Mouse (Mus musculus): ENCODE results near the gene Trib2. TPM values are rescaled to one million over a fixed set of nuclear protein-coding genes. Genes with fewer than 3 reads are reported as not detected.
A peak's percentile ranks its signal among the peaks of the same experiment; 100 is the strongest.

Trib2 gene
- 10 to 100 TPM; 50.1 to 52.9 TPM for total RNA-seq (2021)
- long read RNA-seq, experiment 1, full-length matches to known transcripts = 40 of 57 reads
- long read RNA-seq, experiment 1, partial matches to known transcripts = 11 of 57 reads
- long read RNA-seq, experiment 1, other reads (novel, unspliced or antisense) = 6 of 57 reads
- long read RNA-seq, experiment 2, full-length matches to known transcripts = 33 of 50 reads
- long read RNA-seq, experiment 2, partial matches to known transcripts = 7 of 50 reads
- long read RNA-seq, experiment 2, other reads (novel, unspliced or antisense) = 10 of 50 reads

DNA sequence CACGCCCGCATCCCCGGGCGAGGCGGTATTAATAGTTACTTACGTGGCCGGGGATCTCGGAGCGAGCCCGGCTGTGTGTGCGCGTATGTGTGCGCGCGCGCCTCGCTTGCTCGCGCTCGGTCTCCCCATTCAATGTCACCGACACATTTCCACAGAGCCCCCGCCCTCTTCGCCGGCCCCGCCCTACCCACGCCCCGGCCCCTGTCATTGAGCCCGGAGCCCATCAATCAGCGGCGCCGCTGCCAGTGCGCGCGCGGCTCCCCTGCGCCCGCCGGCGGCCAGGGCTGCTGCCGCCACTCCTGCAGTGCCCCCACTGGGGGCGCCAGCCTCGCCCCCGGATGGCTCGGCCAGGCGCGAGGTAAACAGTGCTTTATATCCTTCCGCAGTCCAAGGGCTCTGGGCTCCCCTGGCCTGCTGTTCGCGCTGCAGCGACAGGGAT, at the start of gene Trib2:
Trib2 (minus strand) TSS at position 183 of the 439 bp plus-strand sequence.
- DNase-seq (ENCODE audit: low spot score in 2 of 2) = peak; percentile 81 to 94

DNA sequence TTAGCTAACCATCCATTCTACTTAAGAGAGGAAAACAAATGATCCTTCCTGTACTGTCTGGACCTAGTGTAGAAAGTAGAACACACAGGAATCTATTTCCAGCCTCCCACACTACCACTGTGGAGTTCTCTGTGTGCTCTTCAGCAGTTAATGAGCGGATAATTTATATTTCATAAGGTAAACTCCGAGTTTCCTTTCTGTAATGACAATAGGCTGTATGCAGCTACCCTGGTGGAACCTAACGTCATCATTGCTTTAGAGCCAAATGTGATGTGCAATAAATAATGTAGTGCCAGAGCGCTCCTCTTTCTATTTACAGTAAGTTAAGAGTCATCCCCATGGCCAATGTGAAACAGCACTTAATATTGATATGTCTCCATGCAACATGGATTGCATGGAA, 41.3 kb upstream of the Trib2 start:
- DNase-seq (ENCODE audit: low spot score in 2 of 2) = no peak

DNA sequence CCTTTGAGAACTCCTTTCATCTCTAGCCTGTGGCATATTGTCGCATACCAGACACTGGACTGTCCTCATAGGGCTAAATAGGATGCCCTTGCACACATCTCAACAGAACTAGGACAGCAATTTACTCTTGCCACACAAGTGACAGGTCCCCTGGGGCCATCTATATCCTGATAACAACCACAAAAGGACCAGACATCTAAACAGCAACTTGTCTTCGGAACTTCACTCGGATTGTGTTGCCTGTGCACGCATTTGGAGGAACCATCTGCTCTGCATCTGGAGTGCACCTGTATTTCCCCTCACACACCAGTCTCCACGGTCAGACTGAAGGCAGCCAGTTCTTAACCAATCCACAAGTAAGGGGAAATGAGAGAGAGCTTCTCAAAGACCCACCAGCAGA, 39.2 kb upstream of the Trib2 start:
- DNase-seq (ENCODE audit: low spot score in 2 of 2) = no peak

DNA sequence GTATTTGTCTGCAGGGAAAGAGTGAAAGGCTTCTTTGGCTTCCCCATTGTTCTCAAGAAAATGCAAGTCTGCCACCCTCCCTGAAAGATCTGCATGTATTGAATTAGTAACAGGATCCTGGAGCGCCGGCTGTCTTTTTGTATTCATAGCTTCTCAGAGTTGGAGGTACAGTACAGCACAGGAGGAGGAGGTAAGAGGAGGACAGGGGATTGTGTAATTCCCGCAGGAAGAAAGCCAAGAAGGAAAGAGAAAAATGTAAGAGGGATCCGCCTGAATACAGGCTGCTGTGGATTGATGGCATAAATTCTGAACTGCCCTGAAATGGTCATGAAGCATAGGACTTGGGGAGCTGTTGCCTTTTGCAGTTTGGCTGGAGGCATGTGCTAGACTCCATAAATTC, 36.1 kb upstream of the Trib2 start:
- DNase-seq (ENCODE audit: low spot score in 2 of 2) = peak; percentile 48 to 61

DNA sequence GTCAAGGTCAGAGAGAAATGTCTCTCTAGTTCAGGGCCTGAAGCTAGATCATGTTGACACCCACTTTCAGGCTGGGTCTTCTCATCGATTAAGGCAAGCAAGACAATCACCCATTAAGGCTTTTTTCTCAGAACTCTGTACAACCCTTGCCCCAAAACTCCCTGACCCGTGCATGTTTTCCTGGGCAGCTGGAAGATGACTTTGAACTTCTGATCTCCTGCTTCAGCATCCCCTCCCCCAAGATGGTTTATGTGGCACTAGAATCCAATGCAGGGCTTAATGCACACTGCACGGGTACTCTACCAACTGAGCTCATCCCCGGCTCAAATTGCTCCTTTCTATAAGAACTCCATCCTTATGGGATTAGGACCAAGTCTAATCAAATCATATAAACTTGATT, 35.3 kb upstream of the Trib2 start:
- DNase-seq (ENCODE audit: low spot score in 2 of 2) = no peak

DNA sequence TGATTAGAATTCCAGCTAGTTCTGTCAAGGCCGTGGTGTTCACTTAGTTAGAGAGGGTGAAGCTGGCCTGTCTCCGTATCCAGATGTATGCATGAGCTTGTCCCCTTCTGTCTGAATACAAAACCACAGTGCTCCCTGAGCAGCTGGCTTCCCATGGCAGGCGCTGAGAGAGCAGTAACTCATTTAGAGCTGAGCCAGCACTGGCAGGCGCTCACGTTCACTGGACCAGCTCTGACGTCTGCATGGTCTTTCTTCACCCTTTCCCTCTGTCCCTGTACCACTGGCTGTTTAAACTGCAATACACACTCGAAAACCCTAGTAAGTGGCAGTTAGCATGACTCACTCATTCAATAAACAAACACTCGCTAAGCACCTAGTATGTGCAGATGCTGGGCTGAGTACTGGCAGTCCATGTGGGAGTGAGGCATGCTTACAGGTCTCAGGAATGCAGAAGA, 33.7 kb upstream of the Trib2 start:
- no peak for DNase-seq (ENCODE audit: low spot score in 2 of 2)

DNA sequence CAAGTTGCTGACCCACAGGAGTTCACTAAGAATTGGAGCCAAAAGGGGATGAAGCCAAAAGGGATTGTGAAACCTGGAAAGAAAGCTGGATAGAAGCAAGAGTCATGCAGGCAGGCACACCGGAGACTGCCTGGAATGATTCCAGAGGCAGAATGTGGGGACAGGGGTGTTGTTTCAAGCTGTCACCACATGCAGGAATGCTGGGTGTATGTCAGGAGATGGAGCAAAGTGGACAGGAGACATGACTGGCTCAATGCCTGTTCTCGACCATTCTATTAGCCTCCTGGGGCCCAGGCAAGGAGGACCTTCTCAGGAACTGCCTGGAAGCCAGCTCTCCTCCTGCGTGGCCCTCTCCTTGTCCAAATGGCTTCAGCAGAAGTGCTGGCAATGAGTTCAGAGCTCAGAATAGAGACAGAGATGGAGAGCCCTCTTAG, 33.2 kb upstream of the Trib2 start:
- DNase-seq (ENCODE audit: low spot score in 2 of 2) = no peak

DNA sequence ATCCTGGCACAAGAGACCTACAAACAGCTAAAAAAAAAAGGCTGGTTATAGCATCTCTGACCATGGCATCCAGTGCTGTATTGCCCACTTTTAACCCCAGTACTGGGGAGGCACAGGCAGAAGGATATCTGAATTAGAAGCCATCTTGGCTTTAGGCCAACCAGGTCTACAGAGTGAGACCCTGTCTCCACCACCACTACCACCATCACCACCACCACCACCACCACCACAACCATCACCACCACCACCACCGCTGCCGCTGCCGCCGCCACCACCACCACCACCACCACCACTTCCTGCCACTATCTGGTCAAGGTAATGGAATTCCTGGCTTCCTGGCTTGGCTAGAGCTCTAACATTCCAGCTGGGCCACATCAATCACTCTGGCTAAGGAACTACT, 31.7 kb upstream of the Trib2 start:
- DNase-seq (ENCODE audit: low spot score in 2 of 2) = no peak

DNA sequence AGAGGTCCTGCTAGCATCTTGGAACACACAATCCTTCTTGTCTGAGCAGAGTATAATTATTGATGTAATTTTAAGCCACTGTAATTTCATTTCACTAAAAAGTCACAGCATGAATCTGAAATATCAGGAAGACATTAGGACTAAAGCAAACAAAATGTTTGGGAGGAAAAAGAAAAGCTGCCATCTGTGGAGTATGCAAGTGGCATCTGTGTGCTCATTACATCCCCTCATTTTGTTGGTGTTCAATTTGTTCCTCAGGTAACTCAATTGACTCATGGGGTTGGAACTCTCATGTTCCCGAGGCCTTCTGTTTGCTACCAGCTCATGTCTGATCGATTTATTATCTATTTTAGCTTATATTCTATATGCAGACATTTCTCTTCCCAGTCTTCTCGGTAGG, 28.0 kb upstream of the Trib2 start:
- no peak for DNase-seq (ENCODE audit: low spot score in 2 of 2)

DNA sequence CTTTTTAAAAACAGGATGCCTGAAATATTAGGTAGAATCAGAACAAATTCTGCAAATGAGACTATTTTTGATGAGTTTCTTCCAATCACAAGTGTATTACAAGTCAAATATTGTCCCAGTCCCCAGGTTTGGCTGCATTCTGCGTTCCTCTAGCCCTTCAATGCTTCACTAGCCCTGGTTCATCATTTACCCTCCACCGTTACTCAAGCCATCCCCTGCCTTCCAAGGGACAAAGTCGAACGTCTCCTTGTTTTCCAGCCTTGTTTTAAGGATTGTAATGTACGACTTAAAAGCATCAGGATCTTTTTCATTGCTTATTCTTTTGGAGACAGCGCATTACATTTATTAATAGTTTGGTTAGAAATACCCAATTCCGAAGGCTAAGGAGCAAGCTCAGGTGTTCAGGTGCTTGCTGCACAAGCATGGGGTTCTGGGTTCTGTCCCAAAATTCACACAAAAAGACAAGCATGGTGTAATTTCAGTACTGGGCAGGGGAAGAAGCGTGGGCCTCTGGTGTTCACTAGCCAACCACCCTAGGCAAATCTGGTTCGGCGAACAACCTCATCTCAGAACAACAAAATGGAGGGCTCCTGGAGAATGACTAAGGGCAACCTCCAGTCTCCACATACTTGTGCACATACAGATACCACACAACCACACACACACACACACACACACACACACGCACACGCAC, 24.3 kb upstream of the Trib2 start:
- DNase-seq (ENCODE audit: low spot score in 2 of 2) = no peak

DNA sequence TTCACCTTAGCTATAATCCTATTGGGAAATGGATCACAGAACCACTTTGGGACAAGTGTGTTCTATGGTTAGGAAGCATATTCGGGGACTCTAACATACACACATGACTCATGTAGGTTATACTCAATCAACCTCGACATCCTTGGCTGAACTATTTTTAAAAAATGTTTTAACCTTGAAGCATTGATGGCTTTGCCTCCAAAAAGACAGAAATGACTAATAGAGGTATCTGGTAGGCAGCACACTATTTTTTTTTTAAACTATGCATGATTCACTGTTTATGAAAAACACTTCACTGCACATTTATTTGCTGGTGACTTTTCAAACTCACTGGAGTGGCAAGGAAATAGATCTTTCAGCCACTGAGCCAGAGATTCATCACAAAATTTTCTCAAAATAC, 21.5 kb upstream of the Trib2 start:
- no peak for DNase-seq (ENCODE audit: low spot score in 2 of 2)

DNA sequence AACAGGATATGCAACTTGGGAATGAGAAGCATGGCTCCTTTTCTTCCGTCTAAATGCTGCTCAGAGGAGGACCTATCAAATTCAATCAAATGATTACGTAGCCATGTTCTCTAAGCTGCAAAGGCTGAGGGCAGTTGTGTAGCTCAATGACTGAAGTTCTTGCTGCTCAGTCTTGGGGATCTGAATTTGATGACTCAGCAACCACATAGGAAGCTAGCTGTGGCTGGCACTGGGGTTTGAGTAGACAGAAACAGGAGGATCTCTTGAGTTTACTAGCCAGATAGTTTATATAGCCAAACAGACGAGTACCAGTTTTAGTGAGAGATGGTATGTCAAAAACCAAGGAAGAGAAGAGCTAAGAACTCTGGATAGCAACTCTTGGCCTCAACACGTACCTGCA, 20.8 kb upstream of the Trib2 start:
- no peak for DNase-seq (ENCODE audit: low spot score in 2 of 2)

DNA sequence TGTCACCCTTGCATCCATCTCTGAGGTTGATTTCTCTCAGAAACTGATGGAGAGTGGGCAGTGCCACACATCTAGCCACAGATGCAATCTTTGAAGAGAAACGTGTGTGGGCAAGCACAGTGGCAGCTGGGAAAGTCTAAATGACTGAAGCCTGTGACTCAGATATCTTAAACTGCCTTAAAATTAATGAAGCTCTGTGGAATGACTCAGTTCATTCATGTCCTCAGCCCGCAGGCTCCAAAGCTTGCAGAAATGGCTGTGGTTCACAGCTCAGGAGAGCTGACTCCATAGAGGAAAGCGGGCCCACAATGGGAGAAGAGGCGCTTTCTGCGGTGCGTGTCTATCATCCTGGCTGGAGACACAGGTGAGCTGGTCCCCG, 15.9 kb upstream of the Trib2 start:
- peak; percentile 55 to 60 for DNase-seq (ENCODE audit: low spot score in 2 of 2)

DNA sequence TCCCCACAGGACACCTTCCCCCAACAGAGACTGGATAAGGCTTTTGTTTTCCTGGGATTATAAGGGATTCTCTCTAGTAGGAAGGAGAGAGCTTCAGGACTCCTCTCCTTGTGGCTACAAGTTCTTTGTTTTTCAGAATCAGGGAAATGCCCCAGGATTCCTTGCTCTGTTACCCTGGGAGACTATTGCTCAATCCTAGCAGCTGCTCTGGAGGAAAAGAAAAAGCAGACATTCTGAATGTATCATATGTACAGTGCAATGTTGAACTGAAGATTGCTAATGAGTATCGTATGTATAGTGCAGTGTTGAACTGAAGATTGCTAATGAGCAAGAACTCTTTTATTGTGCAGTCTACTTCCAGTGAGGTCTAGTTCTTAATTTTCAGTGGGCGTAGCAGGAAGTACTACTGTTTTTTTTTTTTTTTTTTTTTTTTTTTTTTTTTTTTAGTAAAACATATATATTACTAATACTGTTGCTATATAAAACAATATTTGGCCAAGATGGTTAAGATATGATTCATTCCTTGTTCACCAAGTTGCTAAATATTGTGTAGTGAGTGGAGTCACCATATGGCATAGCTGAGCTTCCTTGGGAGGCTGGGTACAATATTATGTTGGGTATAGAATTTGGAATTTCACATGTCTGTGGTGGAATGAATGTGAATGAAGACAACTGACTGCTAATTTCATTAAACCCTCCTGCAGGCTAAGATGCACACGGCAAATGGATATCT, 15.4 kb upstream of the Trib2 start:
- DNase-seq (ENCODE audit: low spot score in 2 of 2) = no peak

DNA sequence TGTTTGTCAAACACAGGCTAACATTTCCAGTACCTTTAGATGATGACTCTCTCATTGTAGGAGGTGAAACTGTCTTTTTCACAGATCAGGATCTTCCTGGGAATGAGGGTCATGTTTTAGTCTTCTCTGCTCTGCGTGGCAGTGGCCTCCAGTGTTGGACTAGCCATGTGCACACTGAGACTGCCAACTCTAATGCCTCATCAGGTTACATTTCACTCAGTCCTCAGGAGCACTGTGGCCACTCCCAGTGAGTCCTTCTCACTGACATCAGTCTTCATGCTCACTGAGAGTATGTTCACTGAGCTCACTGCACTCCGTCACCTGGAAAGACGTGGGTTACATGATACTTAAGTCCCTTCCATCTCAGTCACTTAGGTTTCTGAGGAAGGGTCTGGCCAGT, 14.0 kb upstream of the Trib2 start:
- DNase-seq (ENCODE audit: low spot score in 2 of 2) = no peak

DNA sequence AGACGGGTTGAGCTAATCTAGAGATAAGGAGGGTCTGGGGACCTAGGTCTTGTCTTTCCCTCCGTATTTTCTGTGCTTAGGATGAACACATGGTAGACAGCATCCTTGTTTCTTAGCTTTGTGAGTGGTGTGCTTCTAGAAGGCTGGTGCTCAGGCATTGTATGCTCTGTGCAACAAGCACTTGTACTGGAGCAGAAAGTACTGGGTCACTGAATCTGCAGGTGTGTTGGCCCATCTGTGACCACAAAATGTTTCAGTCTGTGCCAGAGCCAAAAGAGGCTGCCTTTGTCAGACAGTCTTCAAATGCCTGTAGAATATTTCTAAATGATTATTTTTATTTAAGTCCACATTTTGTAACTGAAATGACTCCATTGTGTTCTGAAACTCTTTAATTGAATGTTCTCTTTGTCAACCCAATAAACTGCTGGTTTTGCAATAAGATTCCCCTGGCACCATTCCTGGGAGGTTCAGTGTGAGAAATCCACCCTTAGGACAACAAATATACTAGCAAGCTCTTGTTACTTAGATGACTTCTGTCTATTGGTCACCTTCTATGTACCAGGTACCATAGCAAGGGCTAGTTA, 12.2 kb upstream of the Trib2 start:
- no peak for DNase-seq (ENCODE audit: low spot score in 2 of 2)

DNA sequence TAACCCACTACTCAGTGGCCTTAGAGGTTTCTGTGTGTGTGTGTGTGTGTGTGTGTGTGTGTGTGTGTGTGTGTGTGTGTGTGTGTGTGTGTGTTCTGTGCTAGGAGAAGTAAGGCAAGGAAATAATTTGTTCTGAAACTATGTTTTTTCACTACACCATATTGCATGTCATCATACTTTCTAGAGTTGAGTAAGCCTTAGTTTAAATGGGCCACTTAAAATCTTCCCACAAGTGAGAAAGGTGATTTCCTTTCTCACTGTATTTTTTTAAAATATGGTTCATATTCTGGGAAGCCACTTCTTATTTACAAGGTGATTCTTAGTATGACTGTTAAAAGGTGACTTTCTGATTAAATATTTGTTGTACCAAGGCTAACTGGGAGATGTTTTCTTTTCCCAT, 4.3 kb upstream of the Trib2 start:
- DNase-seq (ENCODE audit: low spot score in 2 of 2) = no peak

DNA sequence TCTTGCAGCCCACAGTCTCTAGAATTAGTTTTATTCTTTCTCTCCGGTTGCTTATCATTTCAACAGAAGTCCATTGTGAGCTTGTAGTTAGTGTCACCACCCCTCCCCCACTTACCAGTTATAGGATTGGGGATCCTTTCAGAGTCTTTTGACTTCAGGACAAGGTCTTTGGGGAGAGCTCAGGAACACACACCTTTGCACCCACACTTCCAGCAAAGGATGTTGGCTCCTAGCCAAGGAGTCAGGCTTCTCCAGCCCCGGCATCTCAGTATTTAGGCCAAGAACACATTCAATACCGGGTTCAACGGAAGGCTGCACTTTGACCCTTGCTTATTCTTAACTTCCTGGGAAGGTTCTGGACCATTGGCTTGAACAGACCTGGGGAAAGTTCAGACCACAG, 643 bp upstream of the Trib2 start:
- peak in 1 of 2 experiments; percentile 20 for DNase-seq (ENCODE audit: low spot score in 2 of 2)

DNA sequence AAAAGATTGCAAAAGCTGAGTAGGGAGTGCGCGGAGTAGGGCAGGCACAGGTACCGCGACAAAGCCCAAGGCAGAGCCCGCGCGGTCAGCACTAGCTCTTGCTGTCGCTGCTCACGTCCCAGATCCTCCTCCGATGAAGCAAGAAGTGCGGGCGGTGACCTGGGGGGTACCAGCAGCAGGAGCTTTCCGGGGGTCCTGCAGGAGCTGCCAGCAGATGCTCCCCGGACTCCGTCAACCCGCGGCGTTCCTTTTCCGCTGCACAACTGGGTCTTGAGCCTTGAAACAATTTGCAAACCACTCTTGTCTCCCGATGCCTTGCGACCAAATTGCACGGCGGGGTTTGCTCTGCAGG, 492 bp downstream of the Trib2 start:
- peak; percentile 31 to 58 for DNase-seq (ENCODE audit: low spot score in 2 of 2)

DNA sequence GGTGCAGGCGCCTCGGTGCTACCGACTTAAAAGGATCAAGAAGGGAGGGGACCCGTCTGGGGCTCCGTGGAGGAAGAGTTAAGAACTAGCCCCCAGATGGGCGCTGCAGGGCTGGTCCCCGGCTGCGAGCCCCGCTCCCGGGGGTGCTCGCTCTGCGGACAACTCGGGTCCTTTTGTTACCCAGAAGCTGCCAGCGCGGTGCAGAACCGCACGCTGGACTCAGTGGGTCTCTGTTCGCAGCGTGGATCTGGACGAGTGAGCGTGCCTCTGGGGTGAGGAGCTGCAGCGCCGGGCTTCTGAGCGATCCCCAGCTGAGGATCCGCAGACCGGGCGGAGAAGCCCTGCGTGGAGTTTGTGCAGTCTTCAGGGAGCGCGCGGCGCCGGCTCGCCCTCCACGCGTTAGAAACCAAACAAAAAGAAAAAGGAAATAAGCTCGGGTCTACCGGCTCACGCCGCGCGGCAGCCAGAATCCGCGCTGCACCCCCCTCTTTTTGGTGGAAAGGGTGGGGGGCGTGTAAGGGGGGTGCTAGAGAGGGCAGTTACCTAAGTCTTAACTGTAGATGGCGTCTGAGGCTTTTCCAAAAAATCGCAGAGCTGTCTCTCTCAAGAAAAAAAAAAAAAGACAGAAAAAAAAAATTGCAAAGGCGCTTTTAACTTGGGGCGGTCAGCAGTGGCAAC, 1.0 kb downstream of the Trib2 start:
- peak; percentile 49 to 63 for DNase-seq (ENCODE audit: low spot score in 2 of 2)

DNA sequence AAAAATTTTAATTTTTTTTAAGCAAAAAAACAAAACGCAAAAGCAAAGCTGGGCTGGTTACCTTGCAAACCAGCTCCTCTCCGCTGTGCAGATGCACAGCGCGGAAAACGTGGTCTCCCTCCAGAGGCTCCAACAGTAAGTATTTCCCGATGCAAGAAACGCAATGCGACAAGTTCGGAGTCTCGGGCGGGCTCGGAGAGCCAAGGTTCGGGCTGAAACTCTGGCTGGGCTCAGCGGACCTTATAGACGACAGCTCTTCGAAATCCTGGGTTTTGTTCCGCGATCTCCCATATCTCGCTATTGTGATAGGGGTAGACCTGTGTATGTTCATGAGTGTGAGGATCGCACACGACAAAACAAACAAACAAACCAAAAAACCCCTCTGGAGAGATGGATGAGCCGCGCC, 1.5 kb downstream of the Trib2 start:
- DNase-seq (ENCODE audit: low spot score in 2 of 2) = peak; percentile 39 to 54
